Mouse (Mus musculus): ENCODE data around the gene Hist1h2ba.

Gene Hist1h2ba

GRCm38 (mm10) chr13:23933421-23934210 lies at the start of gene Hist1h2ba:
TSS of gene Hist1h2ba (minus strand) at chr13:23934156.
- DNase-seq (ENCODE audit: low spot score in 2 of 2), result no peak

- no peak for DNase-seq (ENCODE audit: low spot score in 2 of 2)
Observed at GRCm38 (mm10) chr13:23972271-23972670, 38.3 kb upstream of the Hist1h2ba start.

GRCm38 (mm10) chr13:23971870-23972269 lies 37.9 kb upstream of the Hist1h2ba start:
- DNase-seq (ENCODE audit: low spot score in 2 of 2), result no peak

- no peak for DNase-seq (ENCODE audit: low spot score in 2 of 2)
Observed at GRCm38 (mm10) chr13:23964909-23965308, 31.0 kb upstream of the Hist1h2ba start.

GRCm38 (mm10) chr13:23959776-23960175 lies 25.8 kb upstream of the Hist1h2ba start:
- DNase-seq (ENCODE audit: low spot score in 2 of 2), result no peak

- DNase-seq (ENCODE audit: low spot score in 2 of 2), result peak; percentile 16 to 64
Observed at GRCm38 (mm10) chr13:23950928-23951327, 17.0 kb upstream of the Hist1h2ba start.

- no peak for DNase-seq (ENCODE audit: low spot score in 2 of 2)
Observed at GRCm38 (mm10) chr13:23949484-23950246, 15.7 kb upstream of the Hist1h2ba start.

GRCm38 (mm10) chr13:23946254-23946653 lies 12.3 kb upstream of the Hist1h2ba start:
- DNase-seq (ENCODE audit: low spot score in 2 of 2), result no peak

GRCm38 (mm10) chr13:23942861-23943260 lies 8.9 kb upstream of the Hist1h2ba start:
- DNase-seq (ENCODE audit: low spot score in 2 of 2), result no peak

- DNase-seq (ENCODE audit: low spot score in 2 of 2), result no peak
Observed at GRCm38 (mm10) chr13:23940291-23940690, 6.3 kb upstream of the Hist1h2ba start.

GRCm38 (mm10) chr13:23938699-23939098 lies 4.7 kb upstream of the Hist1h2ba start:
- no peak for DNase-seq (ENCODE audit: low spot score in 2 of 2)

- no peak for DNase-seq (ENCODE audit: low spot score in 2 of 2)
Observed at GRCm38 (mm10) chr13:23934211-23934520, 210 bp upstream of the Hist1h2ba start, which contains the start of gene Hist1h2aa. TSS of gene Hist1h2aa (plus strand) at chr13:23934462.

- DNase-seq (ENCODE audit: low spot score in 2 of 2), result no peak
Observed at GRCm38 (mm10) chr13:23930904-23931303, 3.1 kb downstream of the Hist1h2ba start.

- no peak for DNase-seq (ENCODE audit: low spot score in 2 of 2)
Observed at GRCm38 (mm10) chr13:23930461-23930860, 3.5 kb downstream of the Hist1h2ba start.

GRCm38 (mm10) chr13:23928637-23929036 lies 5.3 kb downstream of the Hist1h2ba start:
- DNase-seq (ENCODE audit: low spot score in 2 of 2), result no peak

- DNase-seq (ENCODE audit: low spot score in 2 of 2), result no peak
Observed at GRCm38 (mm10) chr13:23925792-23926191, 8.2 kb downstream of the Hist1h2ba start.

- DNase-seq (ENCODE audit: low spot score in 2 of 2), result no peak
Observed at GRCm38 (mm10) chr13:23917674-23918073, 16.3 kb downstream of the Hist1h2ba start.

GRCm38 (mm10) chr13:23916132-23916531 lies 17.8 kb downstream of the Hist1h2ba start:
- DNase-seq (ENCODE audit: low spot score in 2 of 2), result no peak

- DNase-seq (ENCODE audit: low spot score in 2 of 2), result no peak
Observed at GRCm38 (mm10) chr13:23914376-23915167, 19.4 kb downstream of the Hist1h2ba start, which contains the start of gene Slc17a4. TSS of gene Slc17a4 (minus strand) at chr13:23915009.

GRCm38 (mm10) chr13:23913791-23914306 lies 20.1 kb downstream of the Hist1h2ba start:
- no peak for DNase-seq (ENCODE audit: low spot score in 2 of 2)

GRCm38 (mm10) chr13:23911335-23911734 lies 22.6 kb downstream of the Hist1h2ba start:
- DNase-seq (ENCODE audit: low spot score in 2 of 2), result no peak

- DNase-seq (ENCODE audit: low spot score in 2 of 2), result no peak
Observed at GRCm38 (mm10) chr13:23910121-23910520, 23.8 kb downstream of the Hist1h2ba start.

All from spleen, postnatal 4 days (tissue).